Mouse (Mus musculus) urinary bladder, postnatal 4 days (tissue): Measurements from ENCODE around the gene AC129217.1.

ENCODE experiments used
- DNase-seq, 2 experiments: peaks; one replicate each; pipeline ENCODE4 v3.0.0; 2021 to 2022; ENCODE audit warnings: low spot score in 2 of 2

AC129217.1 gene

GRCm38 (mm10) chr19:8829660-8830059 lies at the start of gene AC129217.1:
Gene AC129217.1 (plus strand): TSS chr19:8829773.
- DNase-seq, result no peak

- DNase-seq, result peak; percentile 84 to 85
Measured at GRCm38 (mm10) chr19:8786008-8786781, 43.4 kb upstream of the AC129217.1 start, which contains the start of gene Taf6l. Gene Taf6l (minus strand): TSS chr19:8786417.

DNA sequence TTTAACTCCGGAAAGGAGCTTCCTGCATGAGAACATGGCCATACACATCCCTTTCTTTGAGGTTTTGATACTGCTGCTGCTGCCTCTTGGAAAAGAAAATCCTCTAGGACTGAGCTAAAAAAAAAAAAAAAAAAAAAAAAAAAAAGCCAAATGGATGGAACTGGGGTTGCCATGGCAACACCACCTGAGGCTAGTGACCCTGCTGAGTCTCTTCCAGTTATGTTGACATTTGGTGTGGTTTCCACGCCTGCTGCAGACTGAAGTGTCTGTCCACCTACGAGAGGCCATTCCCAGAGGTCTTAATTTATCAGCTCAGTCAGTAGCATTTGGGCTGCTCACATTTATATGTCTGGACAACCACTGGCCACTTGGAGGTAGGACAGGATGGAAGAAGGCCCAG lies 41.1 kb upstream of the AC129217.1 start:
- no peak for DNase-seq

GRCm38 (mm10) chr19:8789171-8789570 lies 40.4 kb upstream of the AC129217.1 start:
- DNase-seq, result no peak

GRCm38 (mm10) chr19:8790171-8790570 lies 39.4 kb upstream of the AC129217.1 start:
- no peak for DNase-seq

DNA sequence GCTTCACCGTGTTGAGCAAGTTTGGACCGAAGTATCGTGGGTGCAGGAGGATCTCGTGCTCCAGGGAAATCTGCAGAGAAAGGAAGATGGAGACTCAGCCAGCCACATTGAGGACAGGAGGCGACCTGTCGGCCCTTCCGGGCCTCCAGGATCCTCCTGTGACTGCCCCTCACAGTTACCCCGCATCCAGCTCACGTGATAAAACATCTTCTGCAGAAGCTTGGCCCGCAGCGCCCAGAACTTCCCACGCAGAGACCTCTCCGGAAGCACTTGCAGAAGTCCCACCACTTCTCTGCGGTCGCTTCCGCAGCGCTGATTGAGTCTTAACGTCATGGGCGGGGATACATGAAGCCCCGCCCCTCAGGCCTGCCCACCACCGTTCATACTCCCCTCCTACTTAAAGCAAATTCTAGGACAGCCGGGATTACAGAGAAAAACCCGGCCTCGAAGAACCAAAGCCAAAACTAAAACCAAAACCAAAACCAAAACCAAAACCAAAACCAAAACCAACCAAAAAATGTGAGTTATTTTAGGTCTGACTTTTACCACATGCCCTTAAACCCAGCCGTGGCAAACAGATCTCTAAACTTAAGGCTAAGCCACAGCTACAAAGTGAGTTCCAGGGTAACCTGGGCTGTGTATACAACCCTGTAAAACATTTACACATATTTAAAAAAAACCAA lies 31.2 kb upstream of the AC129217.1 start, which contains the start of gene Polr2g:
Gene Polr2g (minus strand): TSS at position 314 of the 683 bp plus-strand sequence.
- peak; percentile 86 to 89 for DNase-seq

GRCm38 (mm10) chr19:8798947-8799315 lies 30.6 kb upstream of the AC129217.1 start:
- no peak for DNase-seq

DNA sequence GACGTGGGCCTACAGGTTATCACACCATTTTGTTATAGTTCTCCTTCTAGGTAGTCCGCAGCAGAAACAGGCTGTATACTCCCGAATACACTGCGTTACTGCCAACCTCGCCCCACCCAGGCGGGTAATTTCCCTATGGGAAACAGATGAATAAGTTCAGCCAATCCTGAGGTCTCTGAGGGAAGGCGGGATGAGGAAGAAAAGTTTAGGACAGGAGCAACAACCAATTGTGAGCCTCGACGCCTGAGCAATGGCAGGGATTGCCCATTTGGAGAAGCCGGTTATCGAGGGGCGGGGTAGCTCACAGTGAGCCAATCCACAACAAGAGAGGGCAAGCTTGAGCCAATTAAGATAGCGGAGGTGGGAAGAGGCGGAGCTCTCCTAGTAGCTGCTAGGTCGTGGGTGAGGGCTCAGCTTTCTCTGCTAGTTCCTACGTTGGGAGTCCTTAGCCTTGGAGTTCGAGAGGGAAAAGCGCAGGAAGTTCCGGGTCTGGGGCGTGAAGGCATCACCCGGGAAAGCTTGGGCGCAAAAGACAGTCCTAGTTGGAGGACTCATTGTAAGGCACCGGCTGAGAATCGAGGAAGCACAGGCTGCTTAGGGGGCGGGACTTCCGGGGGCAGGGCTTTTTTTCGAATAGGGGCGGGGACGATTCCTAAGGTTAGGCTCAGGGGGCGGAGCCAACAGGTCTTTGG lies 27.3 kb upstream of the AC129217.1 start, which contains the start of gene Zbtb3:
Gene Zbtb3 (plus strand): TSS at position 426 of the 692 bp plus-strand sequence.
- DNase-seq, result peak; percentile 92 to 93

DNA sequence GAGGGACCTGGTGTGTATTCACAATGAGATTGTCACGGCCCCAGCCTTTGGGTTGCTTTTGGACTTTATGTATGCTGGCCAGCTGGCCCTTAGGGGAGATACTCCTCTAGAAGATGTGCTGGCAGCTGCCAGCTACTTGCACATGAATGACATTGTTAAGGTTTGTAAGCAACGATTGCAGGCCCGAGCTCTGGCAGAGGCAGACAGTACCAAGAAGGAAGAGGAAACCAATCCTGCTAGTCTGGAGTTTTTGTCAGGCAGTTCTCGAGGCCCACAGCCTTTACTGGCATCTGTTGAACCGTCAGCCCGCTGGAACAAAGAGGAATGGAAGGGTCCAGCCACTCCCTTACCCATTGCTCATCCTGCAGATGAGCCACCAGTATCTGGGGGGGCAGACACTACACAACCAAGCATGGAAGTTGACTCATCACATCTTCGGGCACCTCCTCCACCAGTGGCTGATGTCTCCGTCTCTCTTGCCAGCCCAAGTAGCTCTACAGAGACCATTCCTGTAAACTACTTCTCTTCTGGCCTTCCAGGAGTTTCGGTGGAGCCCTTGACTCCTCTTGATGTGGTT lies 26.3 kb upstream of the AC129217.1 start:
- no peak for DNase-seq

DNA sequence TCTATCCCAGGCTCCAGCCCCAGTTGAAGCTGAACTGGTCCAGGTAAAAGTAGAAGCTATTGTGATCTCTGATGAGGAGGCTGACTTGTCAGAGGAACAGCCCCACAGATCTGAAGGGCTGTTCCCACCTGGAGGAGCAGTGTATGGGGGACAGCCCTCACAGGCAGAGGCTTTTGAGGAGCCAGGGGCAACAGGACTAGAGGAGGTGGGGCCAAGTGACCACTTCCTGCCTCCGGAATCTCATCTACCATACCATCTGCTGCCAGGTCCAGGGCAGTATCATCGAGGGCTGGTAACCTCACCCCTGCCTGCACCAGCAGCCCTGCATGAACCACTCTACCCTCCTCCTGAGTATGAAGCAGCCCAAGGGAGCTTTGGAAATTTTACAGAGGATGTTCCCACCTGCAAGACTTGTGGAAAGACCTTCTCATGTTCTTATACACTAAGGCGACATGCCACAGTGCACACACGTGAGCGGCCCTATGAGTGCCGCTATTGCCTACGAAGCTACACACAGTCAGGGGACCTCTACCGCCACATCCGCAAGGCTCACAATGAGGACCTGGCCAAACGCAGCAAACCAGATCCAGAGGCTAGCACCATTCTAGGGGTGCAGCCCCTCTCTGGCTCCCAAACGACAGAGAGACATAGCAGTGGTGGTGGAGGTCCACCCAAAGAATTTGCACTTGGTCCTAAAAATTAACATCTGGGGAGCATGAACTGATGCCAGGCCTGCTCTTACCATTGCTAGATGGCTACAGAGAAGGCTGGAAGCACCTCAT lies 25.5 kb upstream of the AC129217.1 start:
- DNase-seq, result no peak

DNA sequence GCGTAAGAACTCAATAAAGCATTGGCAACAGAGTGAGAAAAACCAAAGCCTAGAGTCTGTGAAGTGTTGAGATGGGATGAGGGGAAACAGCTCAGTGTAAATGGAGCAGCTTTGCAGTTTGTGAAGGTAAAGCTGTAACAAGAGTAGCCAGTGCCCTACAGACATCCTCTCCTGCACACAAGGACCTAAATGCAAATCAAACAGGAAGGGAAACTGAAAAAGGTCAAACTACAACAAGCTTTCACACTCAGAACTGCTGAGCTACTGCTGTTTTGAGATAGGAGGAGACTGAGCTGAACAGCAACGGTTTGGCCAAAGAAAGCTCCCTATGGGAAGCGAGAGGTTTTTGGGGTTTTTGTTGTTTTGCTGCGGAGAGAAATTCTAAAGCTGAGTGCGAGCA lies 22.8 kb upstream of the AC129217.1 start:
- DNase-seq, result no peak

DNA sequence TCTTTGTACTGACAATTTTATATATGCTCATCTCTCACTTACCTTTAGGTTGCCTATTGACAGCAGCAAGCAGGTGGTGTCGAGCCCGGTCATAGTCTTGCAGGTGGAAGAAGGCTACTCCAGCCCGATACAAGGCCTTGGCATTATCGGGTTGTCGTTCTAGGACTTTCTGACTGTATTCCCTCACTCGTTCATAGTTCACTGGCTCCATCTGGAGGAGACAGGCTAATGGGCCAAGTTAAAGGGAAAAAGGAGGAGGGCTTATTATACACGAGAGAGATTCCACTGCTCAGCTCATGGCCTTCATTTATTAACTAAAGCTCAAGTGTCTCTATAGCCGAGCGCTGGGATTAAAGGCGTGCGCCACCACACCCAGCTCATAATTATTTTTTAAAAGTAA lies 13.8 kb upstream of the AC129217.1 start:
- no peak for DNase-seq

DNA sequence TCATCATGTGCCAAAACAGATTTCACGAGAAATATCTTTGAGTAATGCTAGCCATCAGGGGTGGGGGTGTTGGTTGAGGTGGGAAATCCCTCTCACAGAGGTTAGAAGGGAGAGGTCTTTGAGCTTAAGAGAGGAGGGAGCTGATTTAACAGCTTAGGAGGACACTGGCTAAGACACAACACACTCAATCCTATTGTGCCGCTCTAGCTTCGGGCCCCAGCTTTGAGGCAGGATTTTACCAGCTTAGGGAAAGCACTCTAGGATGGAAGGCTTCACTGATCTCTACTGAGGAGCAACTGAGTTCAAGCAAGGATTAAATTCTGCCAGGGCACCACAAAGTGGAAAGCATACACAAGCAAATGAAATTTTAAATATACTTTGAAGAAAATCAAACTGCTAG lies 12.6 kb upstream of the AC129217.1 start:
- DNase-seq, result no peak

DNA sequence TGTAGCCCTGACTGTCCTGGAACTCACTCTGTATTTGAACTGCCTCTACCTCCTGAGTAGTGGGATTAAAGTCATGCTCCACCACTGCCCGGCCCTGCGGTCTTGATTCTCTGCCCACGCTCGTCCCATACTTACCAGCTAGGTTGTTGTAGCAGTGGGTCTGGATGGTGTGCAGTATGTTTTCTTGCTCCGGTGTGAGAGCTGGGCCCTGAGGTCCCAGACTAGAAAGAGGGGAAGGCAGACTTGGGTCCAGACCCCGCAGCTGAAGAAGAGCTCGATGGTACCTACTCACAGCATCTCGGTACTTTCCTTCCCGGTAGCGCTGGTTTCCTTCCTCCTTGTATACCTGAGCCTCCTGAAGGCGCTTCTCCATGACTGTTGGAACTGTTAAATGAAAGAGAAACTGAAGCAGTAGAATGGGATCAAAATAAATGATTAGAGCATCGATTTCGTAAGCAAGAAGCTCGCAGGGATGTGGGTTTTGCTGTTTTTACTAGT lies 11.2 kb upstream of the AC129217.1 start:
- DNase-seq, result no peak

DNA sequence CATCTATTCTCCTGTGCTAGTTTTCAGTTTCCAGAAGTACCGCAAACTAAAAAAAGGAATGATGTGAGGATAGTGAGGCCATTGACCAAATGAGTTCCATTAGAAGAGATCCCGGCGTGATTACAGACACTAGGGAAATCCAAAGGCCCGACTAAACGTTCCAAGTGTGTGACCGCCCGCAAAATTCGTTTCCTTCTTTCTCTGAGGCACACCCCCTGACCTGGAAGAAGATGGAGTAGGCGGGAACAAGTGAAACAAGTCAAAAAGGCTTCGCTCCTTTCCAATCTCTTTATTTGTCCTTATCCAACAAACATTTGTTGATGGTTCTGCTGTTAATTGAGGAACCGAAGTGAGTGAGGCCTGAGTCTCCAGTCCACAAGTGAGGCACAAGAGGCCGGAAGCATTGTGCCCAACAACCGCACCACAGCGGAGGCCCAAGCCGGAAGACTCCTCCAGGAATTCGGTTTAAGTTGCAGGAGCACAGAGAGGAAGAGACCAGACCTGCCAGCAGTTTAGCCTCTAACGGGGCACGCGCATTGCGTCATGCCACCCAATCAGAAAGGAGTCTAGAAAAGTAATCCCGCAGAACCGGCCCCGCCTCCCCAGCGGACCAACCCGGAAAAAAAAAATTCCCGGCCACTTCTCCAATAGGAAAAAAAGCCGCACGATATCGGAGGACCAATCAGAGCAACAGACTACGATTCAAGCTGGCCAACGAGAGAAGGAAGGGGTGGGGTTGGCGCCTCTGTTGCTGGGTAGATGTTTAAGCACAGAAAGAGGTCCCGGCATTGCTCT lies 10.6 kb upstream of the AC129217.1 start, which contains the start of gene Ttc9c:
Gene Ttc9c (minus strand): TSS at position 533 of the 795 bp plus-strand sequence.
- DNase-seq, result peak; percentile 95 to 96

GRCm38 (mm10) chr19:8819596-8820423 lies 9.8 kb upstream of the AC129217.1 start, which contains the start of gene Hnrnpul2:
Gene Hnrnpul2 (plus strand): TSS chr19:8820010.
- peak; percentile 98 for DNase-seq

DNA sequence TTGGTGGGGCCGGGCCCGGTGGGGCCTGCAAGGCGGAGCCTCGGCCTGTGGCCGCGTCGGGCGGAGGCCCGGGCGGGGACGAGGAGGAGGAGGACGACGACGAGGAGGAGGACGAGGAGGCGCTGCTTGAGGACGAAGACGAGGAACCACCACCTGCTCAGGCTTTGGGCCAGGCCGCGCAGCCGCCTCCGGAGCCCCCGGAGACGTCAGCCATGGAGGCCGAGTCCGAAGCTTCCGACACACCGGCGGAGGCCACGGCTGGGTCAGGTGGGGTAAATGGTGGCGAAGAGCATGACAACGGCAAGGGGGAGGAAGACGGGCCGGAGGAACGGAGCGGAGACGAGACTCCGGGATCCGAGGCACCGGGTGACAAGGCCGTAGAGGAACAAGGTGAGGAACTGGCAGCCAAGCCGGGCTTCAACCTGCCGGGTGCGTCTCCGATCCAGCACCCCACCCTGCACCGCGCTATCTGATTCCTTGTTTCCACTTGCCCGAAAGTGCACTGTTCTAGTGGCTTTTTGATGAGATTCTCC lies 9.1 kb upstream of the AC129217.1 start:
- no peak for DNase-seq

GRCm38 (mm10) chr19:8821146-8821545 lies 8.4 kb upstream of the AC129217.1 start:
- no peak for DNase-seq

DNA sequence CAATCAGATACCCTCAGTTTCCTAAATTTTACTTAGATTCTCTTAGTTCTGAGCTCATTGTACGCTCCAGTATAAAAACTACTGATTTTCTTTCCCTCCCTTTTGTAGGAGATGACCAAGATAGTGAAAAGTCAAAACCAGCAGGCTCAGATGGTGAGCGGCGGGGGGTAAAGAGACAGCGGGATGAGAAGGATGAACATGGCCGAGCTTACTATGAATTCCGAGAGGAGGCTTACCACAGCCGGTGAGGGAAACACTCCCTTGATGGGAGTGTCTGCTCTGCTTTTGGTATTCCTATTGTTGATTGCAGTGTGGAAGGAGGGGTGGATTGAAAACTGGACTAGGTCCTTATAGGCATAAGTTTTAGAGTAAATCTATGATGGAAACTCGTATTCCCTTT lies 6.9 kb upstream of the AC129217.1 start:
- DNase-seq, result no peak
